In the genomic region with DNA sequence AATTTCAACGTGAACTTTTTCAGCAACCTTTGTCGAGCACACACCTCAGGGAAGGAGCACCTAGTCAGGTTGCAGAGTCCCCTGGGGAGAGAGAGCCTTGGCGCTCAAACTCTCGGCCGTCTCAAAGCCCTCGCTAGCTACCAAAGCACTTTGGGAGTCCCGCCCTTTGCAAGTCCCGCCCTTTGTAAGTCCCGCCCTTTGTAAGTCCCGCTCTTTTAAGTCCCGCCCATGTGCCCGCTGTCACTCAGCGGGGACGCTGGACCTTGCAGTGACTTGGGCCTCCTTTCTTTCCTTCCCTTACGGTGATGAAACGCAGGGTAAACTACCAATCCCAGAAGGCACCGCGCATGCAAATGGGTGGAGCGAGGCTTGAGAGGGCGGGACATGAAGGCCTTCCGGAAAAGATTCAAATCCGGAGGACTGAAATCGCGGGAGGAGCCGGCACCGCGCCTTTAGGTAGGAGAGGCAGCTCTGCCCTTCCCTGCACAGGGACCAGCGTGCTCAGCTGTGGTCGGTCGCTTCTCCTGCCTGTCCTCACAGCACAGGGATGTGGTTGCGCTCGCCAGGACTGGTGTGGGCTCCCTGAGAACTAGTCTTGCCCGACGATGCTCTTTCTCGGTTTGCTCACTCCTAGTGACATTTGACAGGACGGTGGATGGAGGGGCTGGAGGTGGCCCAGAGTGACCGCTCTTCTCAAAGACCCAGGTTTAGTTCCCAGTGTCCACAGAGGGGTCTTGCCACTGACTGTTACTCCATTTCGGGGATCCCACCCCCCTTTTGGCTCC, we compare ENCODE assay signal across 8 mouse cellular contexts. TPM values are rescaled to one million over a fixed set of nuclear protein-coding genes. Genes with fewer than 3 reads are reported as not detected.
DNase-seq lines count a peak whose midpoint lies in the region; ATAC-seq and TF ChIP-seq lines count a peak whose summit lies in the region.

Gene Fbxo48, plus strand, starts transcription at position 400 of the 785 bp plus-strand sequence.

- peak within 1 kb of the TSS; percentile 83 for H3K27ac ChIP-seq in gastrocnemius, adult 2 months
- H3K27ac ChIP-seq in hindbrain, postnatal 0 days, result no peak within 1 kb of the TSS
- no peak within 1 kb of the TSS for H3K27ac ChIP-seq in left cerebral cortex, adult 2 months

- no peaks in the 10 kb centered on the region for H3K9me3 ChIP-seq in hindbrain, postnatal 0 days (ENCODE audit: low read length)

- no peaks in the 10 kb centered on the region for H3K27me3 ChIP-seq in hindbrain, postnatal 0 days (ENCODE audit: insufficient read depth, low read length)

- no peaks in the 10 kb centered on the region for H3K36me3 ChIP-seq in hindbrain, postnatal 0 days (ENCODE audit: insufficient read depth, low read length)

- intact Hi-C loops in gastrocnemius, adult 2 months (cut with DNase I), result loop anchor here (5.0 kb wide), 2 partner anchors 206 to 444 kb away; partner anchors contain the start of genes Ppp3r1 and Sec61g
- intact Hi-C loops in left cerebral cortex, adult 2 months (cut with DNase I), result loop anchor here (5.0 kb wide), 1 partner anchor 211 kb away; no protein-coding TSS in a partner anchor

- 0% methylated on average over 38 of the region's 38 CpGs for WGBS in hindbrain, postnatal 0 days

- H3K4me1 ChIP-seq in hindbrain, postnatal 0 days (ENCODE audit: insufficient read depth, low read length), result peaks cover 4% of the 10 kb centered on the region; the same call in 1 of the 2 replicates

- peak; percentile 100 for DNase-seq in ZHBTc4 (ENCODE audit: low read depth, low spot score)
- DNase-seq in gastrocnemius, adult 2 months, result peak; percentile 96
- DNase-seq in hindbrain, postnatal 0 days (ENCODE audit: low spot score), result peak; percentile 98
- DNase-seq in left cerebral cortex, adult 2 months (ENCODE audit: extremely low spot score in 1 of 2, low spot score in 2 of 2), result peak; percentile 89 to 92
- DNase-seq in right cerebral cortex, adult 2 months (ENCODE audit: low spot score in 2 of 2), result peak; percentile 96 to 97
- peak; percentile 96 for DNase-seq in urinary bladder, postnatal 14 days (ENCODE audit: low spot score)

- ATAC-seq in common myeloid progenitor, adult 5-6 weeks (replicated peaks; ENCODE audit: low read depth, poor library complexity, severe bottlenecking), result peak; percentile 93
- peak; percentile 100 for ATAC-seq in hindbrain, postnatal 0 days
- ATAC-seq in megakaryocyte, adult 5-6 weeks (ENCODE audit: poor library complexity, severe bottlenecking), result peak; percentile 93

- peak within 1 kb of the TSS; percentile 62 for H3K9ac ChIP-seq in hindbrain, postnatal 0 days (replicated peaks; ENCODE audit: low read length)

- TF ChIP-seq CTCF in gastrocnemius, adult 2 months (IDR thresholded peaks at IDR 0.05), result no peak
- peak; percentile 0; the same call in 1 of the 2 replicates for TF ChIP-seq CTCF in hindbrain, postnatal 0 days (IDR thresholded peaks at IDR 0.05; ENCODE audit: low read depth)
- no peak; the same call in 1 of the 2 replicates for TF ChIP-seq CTCF in left cerebral cortex, adult 2 months (IDR thresholded peaks at IDR 0.05)

- H3K4me2 ChIP-seq in hindbrain, postnatal 0 days (ENCODE audit: low read depth, low read length), result peak within 1 kb of the TSS; percentile 97

- H3K4me3 ChIP-seq in gastrocnemius, adult 2 months, result peak within 1 kb of the TSS; percentile 79
- H3K4me3 ChIP-seq in hindbrain, postnatal 0 days (ENCODE audit: low read length), result peak within 1 kb of the TSS; percentile 67
- H3K4me3 ChIP-seq in left cerebral cortex, adult 2 months, result peak within 1 kb of the TSS; percentile 71

RNA-seq across cellular contexts. Expression of gene Fbxo48, which starts in this region (rescaled TPM):
- 9.1 and 14.3 TPM in 2 replicates for total RNA-seq in common myeloid progenitor, adult 5-6 weeks (2017)
- total RNA-seq in gastrocnemius, adult 2 months (2021), result under 1 TPM in 1 of 2 experiments, not detected in 1; 0.31 TPM
- 0.29 and 0.78 TPM in 2 replicates for total RNA-seq in hindbrain, postnatal 0 days (2014; rRNA removed)
- polyA plus RNA-seq in hindbrain, postnatal 0 days (2015; fragmentation: Nextera tagmentation; extraction: Ambion mirVana), result 0.42 and 0.54 TPM in 2 replicates
- 1 to 10 TPM; 1.3 to 2.5 TPM for total RNA-seq in left cerebral cortex, adult 2 months (2021)
- 10.6 and 11.4 TPM in 2 replicates for total RNA-seq in megakaryocyte, adult 5-6 weeks (2015)
- 11.3 and 12.2 TPM in 2 replicates for total RNA-seq in megakaryocyte, adult 5-6 weeks (2017)

Comparison
In these comparisons a context has a peak if more than half of its experiments do, and no peak if none do; other contexts are left out.
1. Peak in DNase-seq, H3K4me3 ChIP-seq and H3K27ac ChIP-seq in gastrocnemius, adult 2 months; RNA of the gene not detected or under 1 TPM.
2. Peak in DNase-seq, ATAC-seq, H3K4me3 ChIP-seq, H3K9ac ChIP-seq and H3K4me2 ChIP-seq in hindbrain, postnatal 0 days; RNA of the gene not detected or under 1 TPM.